Mouse (Mus musculus) liver, embryonic 11.5 days (tissue): ENCODE data around the gene Zcchc3. TPM values are rescaled to one million over a fixed set of nuclear protein-coding genes. Genes with fewer than 3 reads are reported as not detected.

Experiments
- ATAC-seq: fragments of 200-750 bp; cut with Nextera tagmentation; replicated peaks from 2 replicates; pipeline ENCODE4 v1.8.0; 2017; ENCODE audit warnings: moderate number of reproducible peaks, mild to moderate bottlenecking, moderate TSS enrichment, moderate library complexity; ENCODE audit not compliant: low FRiP score
- DNase-seq: peaks from one replicate; pipeline ENCODE4 v3.0.0-alpha.2; 2017; ENCODE audit warnings: low spot score
- H3K27ac ChIP-seq: fragments of 300-500 bp; sonication (generic); 2 replicates; pipeline ENCODE4 v1.5.1; 2014; ENCODE audit warnings: mild to moderate bottlenecking, low read depth, low read length, control low read depth
- H3K27me3 ChIP-seq: fragments of 300-500 bp; sonication (generic); replicated peaks from 2 replicates; pipeline ENCODE4 v1.6.1; 2014; ENCODE audit warnings: low read length, mixed read lengths; ENCODE audit not compliant: control insufficient read depth, insufficient read depth
- H3K36me3 ChIP-seq: fragments of 300-500 bp; sonication (generic); 2 replicates; pipeline ENCODE4 v1.6.1; 2014; ENCODE audit warnings: mild to moderate bottlenecking, low read length, moderate library complexity, mixed read lengths; ENCODE audit not compliant: control insufficient read depth, insufficient read depth
- H3K4me1 ChIP-seq: fragments of 300-500 bp; sonication (generic); replicated peaks from 2 replicates; pipeline ENCODE4 v1.6.1; 2014; ENCODE audit warnings: low read length, mixed read lengths; ENCODE audit not compliant: control insufficient read depth, insufficient read depth
- H3K4me2 ChIP-seq: fragments of 300-500 bp; sonication (generic); 2 replicates; pipeline ENCODE4 v1.6.1; 2014; ENCODE audit warnings: mild to moderate bottlenecking, control low read depth, moderate library complexity
- H3K4me3 ChIP-seq: fragments of 300-500 bp; sonication (generic); 2 replicates; pipeline ENCODE4 v1.5.1; 2014; ENCODE audit warnings: low read depth, low read length, control low read depth
- H3K9ac ChIP-seq: fragments of 300-500 bp; sonication (generic); 2 replicates; pipeline ENCODE4 v1.6.1; 2014; ENCODE audit warnings: low read depth, low read length, control low read depth
- H3K9me3 ChIP-seq: fragments of 300-500 bp; sonication (generic); 2 replicates; pipeline ENCODE4 v1.6.1; 2016; ENCODE audit warnings: low read length, inconsistent platforms, mixed read lengths; ENCODE audit not compliant: control insufficient read depth
- WGBS: fragments of 180-500 bp; shearing (Covaris S2); extraction: QIAGEN DNeasy Blood & Tissue Kit; methylation state at CpG from one replicate; pipeline ENCODE4 v1.1.7; 2014; 5-methylcytosine and 5-hydroxymethylcytosine counted together
- polyA plus RNA-seq: library from polyadenylated mRNA; unstranded; fragments of >200 nt; fragmentation: Nextera tagmentation; extraction: Ambion mirVana; gene quantifications from 2 replicates; pipeline ENCODE4 v1.2.1, GENCODE M21; 2014

The Zcchc3 gene
- polyA plus RNA-seq, 1 experiment from 2014 or later = 41.6 TPM

GRCm38 (mm10) chr2:152363245-152364147 is 51.3 kb downstream of the Zcchc3 start:
- H3K27ac ChIP-seq = 0 out of 2 replicates have a peak overlapping the region, but pooled peaks have one; percentile 13
- H3K9ac ChIP-seq = peak overlapping the region; percentile 52; the same call in 1 of the 2 replicates
- H3K9me3 ChIP-seq = no peaks in the 10 kb centered on the region
- WGBS = 11% methylated on average over 17 of the region's 17 CpGs
- ATAC-seq (peak; percentile 76), DNase-seq (peak; percentile 78)
- no peaks in the 10 kb centered on the region for H3K27me3 ChIP-seq
- H3K4me2 ChIP-seq = peak overlapping the region; percentile 61
- H3K4me1 ChIP-seq = peaks cover 4% of the 10 kb centered on the region
- no peaks in the 10 kb centered on the region for H3K36me3 ChIP-seq
- H3K4me3 ChIP-seq = peak overlapping the region; percentile 15; the same call in 1 of the 2 replicates

Other genes with a start within 250 kb of the Zcchc3 start
- gene Csnk2a1, start 188.2 kb downstream of the Zcchc3 start, polyA plus RNA-seq = 45.1 and 65.2 TPM in 2 replicates
- 25.1 and 25.9 TPM in 2 replicates for gene Tbc1d20, start 121.2 kb downstream of the Zcchc3 start, polyA plus RNA-seq
- 104 and 105 TPM in 2 replicates for gene Rbck1, start 82.4 kb downstream of the Zcchc3 start, polyA plus RNA-seq
- 13.9 and 18.1 TPM in 2 replicates for gene Trib3, start 71.0 kb downstream of the Zcchc3 start, polyA plus RNA-seq
- gene Nrsn2, start 38.4 kb downstream of the Zcchc3 start, polyA plus RNA-seq = 0.45 and 0.49 TPM in 2 replicates
- 8.5 and 9.8 TPM in 2 replicates for gene Sox12, start 17.0 kb downstream of the Zcchc3 start, polyA plus RNA-seq
- gene 6820408C15Rik, start 560 bp upstream of the Zcchc3 start, polyA plus RNA-seq = 0.31 and 1.1 TPM in 2 replicates
- not detected in 2 replicates for gene Defb23, start 49.6 kb upstream of the Zcchc3 start, polyA plus RNA-seq
- not detected in 2 replicates for gene Defb20, start 62.0 kb upstream of the Zcchc3 start, polyA plus RNA-seq
- not detected in 2 replicates for gene Defb22, start 75.1 kb upstream of the Zcchc3 start, polyA plus RNA-seq
- gene Defb26, start 96.7 kb upstream of the Zcchc3 start, polyA plus RNA-seq = not detected in 2 replicates
- gene Defb28, start 103.2 kb upstream of the Zcchc3 start, polyA plus RNA-seq = not detected in 2 replicates
- gene Defb29, start 125.1 kb upstream of the Zcchc3 start, polyA plus RNA-seq = not detected in 2 replicates
- gene Gm17416, start 154.3 kb upstream of the Zcchc3 start, polyA plus RNA-seq = not detected in 2 replicates
- gene Defb21, start 157.7 kb upstream of the Zcchc3 start, polyA plus RNA-seq = not detected in 2 replicates
- gene Defb19, start 165.3 kb upstream of the Zcchc3 start, polyA plus RNA-seq = not detected in 2 replicates
- gene Defb45, start 184.4 kb upstream of the Zcchc3 start, polyA plus RNA-seq = not detected in 2 replicates
- gene Defb36, start 189.3 kb upstream of the Zcchc3 start, polyA plus RNA-seq = not detected in 2 replicates
- gene Defb25, start 208.0 kb upstream of the Zcchc3 start, polyA plus RNA-seq = not detected in 2 replicates
- 1.2 and 1.6 TPM in 2 replicates for gene Rem1, start 211.9 kb upstream of the Zcchc3 start, polyA plus RNA-seq